Mouse (Mus musculus): ENCODE results near the gene Phactr1.

Gene Phactr1

DNA sequence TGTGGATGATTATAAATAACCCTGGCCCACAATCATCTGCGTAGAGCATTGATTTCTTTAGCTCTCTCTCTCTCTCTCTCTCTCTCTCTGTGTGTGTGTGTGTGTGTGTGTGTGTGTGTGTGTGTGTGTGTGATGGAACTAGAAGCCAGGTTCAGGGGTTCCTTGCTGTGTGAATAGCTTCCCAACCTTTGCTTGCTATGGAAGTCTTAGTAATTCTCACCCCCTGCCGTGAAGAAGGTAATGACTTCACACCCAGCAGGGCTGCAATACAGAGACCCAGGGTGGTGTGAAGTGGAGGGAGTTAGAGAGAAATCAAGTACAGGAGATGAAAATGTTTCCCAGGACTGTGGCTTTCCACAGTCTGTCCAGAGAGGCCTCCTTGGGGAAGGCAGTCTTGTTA lies 293.5 kb downstream of the Phactr1 start:
- no peak for DNase-seq (ENCODE audit: low read depth, low spot score)

DNA sequence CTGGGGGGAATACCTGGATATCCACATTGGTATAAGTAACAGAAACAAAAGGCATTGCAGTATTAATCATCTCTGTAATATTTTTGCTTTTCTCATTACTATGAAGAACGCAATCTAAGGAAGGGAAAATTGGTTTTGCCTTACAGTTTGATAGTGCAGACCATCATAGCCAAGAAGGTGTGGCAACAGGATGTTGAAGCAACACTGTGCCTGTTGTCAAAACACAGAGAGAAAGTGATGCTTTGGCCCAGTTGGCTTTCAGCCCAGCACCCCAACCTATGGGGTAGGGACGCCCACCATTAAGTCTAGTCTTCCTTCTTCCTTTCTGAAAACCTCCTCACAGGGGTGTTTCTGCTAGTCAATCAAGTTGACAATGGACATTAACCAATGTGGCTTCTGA lies 294.1 kb downstream of the Phactr1 start:
- DNase-seq (ENCODE audit: low read depth, low spot score), result no peak

DNA sequence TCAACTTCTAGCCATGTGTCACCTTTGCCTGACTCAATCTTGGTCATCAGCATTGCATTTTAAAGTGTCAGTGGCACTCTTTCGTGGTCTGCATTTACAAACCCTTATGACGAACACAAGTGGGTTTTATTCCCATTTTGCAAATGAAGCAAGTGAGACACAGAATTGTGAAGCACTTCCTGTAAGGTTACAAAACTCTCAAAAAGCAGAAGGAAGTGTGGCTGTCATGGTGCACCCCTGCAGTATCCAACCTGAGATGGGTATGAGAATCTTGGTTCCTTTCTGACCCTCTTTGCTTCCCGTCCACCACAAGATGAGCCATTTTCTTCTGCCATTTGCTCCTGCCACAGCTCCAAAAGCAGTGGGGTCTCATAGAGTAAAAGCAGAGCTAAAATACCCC lies 295.7 kb downstream of the Phactr1 start:
- no peak for DNase-seq (ENCODE audit: low read depth, low spot score)

DNA sequence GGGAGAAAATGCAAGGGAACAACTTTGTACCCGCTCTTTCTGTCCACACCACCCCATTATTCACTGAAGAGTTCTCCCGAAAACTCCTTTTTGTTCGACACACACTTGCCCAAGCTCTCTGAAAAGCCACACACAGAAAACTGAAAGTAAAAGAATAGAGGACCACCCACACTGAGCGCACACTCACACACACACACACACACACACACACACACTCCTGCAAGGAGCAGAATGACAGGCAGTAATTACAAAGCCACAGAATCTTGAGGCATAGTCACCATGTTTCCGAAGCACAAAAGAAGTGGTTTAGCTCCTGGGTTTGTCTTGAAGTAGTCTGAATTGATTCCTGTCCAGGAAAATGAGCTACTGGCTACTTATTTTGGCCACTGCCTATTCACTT lies 296.5 kb downstream of the Phactr1 start:
- no peak for DNase-seq (ENCODE audit: low read depth, low spot score)

GRCm38 (mm10) chr13:42980581-42980980 lies 300.2 kb downstream of the Phactr1 start:
- no peak for DNase-seq (ENCODE audit: low read depth, low spot score)

DNA sequence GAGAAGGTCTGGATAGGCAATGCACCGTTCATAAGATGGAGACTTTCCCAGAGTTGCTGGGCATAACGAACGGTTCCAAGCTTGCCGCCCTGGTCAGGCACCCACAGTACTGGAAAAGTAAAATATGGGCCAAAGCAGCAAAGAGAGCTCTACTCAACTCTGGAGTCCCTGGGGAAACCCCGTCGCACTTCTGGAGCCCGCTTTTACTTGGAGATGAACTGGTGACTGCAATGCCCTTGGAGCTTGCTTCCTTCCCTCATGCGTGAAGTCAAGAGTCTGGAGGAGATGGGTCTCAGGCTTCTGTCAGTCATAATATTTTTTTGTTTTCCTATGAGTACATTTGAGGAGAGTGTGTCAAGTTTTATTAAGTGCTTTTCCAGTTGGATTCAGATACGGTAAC lies 302.2 kb downstream of the Phactr1 start:
- DNase-seq (ENCODE audit: low read depth, low spot score), result no peak

GRCm38 (mm10) chr13:42985806-42986205 lies 305.4 kb downstream of the Phactr1 start:
- no peak for DNase-seq (ENCODE audit: low read depth, low spot score)

GRCm38 (mm10) chr13:42987931-42988579 lies 307.6 kb downstream of the Phactr1 start:
- no peak for DNase-seq (ENCODE audit: low read depth, low spot score)

DNA sequence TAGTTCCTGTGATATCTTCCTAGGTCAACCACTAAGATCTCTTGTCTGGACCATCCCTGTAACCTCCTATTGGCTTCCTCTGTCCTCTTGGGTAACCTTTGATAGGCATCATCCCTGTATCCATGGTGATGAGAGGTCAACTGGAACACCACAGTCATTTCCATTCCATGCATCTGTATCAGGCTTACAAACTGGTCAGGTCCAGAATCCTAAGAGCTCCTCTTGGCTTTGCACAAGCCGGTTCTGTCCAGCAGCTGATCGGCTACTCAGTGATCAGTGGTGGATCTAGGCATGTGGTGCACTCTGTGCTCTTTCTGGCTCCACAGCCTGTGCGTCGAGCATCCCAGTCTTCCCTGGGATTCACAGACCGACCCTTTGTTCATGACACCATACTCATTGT lies 309.1 kb downstream of the Phactr1 start:
- peak; percentile 16 for DNase-seq (ENCODE audit: low read depth, low spot score)

GRCm38 (mm10) chr13:42990051-42990450 lies 309.6 kb downstream of the Phactr1 start:
- DNase-seq (ENCODE audit: low read depth, low spot score), result no peak

DNA sequence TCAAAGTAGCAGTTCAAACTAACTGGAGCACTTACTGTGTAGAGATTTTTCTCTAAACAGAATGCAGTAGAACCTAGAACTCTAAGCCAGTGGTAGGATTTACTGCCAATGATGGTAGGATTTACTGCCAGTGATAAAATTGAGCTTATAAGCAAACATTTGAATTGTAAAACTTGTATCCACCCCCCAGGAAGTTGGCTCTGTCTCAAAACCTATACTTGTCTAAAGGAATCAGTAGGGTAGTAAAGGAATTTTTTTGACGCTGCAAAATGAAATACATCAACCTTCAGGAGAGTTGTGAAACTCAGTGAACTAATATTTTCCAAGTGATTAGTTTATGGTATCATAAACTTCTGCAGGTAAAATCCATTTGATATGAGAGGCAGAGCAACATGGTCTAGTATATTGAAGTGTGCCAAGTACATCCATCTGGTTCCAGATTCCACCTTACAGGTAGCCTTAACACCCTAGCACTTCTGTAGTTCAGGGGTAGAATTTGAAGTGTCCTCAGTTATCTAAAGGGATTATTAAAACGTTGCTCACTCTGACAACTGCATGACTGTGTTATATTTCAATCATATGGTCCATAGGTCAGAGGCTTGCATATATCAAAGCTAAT lies 310.2 kb downstream of the Phactr1 start:
- DNase-seq (ENCODE audit: low read depth, low spot score), result no peak

GRCm38 (mm10) chr13:42991164-42991563 lies 310.7 kb downstream of the Phactr1 start:
- no peak for DNase-seq (ENCODE audit: low read depth, low spot score)

GRCm38 (mm10) chr13:42992306-42992705 lies 311.9 kb downstream of the Phactr1 start:
- DNase-seq (ENCODE audit: low read depth, low spot score), result no peak

GRCm38 (mm10) chr13:42994276-42994675 lies 313.9 kb downstream of the Phactr1 start:
- no peak for DNase-seq (ENCODE audit: low read depth, low spot score)

DNA sequence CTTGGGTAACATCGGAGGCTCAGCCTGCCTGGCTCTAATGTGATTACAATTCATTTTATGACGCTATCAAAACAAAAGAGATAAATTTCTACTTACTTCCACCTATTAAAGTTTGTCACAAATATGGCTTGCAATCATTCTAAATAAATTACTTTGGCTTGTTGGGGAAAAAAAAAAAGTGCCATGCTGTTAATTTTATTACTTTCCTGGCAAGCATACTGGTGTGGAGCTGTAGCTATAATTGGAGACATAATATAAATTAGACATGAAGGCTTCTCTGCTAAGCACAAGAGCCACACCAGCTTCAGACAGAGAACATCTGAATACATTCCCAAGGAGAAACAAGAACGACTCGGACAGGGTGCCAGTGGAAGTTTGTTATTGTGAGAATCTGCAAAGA lies 315.8 kb downstream of the Phactr1 start:
- DNase-seq (ENCODE audit: low read depth, low spot score), result no peak

- DNase-seq (ENCODE audit: low read depth, low spot score), result no peak
Measured at GRCm38 (mm10) chr13:42999287-42999686, 318.9 kb downstream of the Phactr1 start.

- DNase-seq (ENCODE audit: low read depth, low spot score), result no peak
Measured at GRCm38 (mm10) chr13:43005131-43005579, 324.7 kb downstream of the Phactr1 start.

DNA sequence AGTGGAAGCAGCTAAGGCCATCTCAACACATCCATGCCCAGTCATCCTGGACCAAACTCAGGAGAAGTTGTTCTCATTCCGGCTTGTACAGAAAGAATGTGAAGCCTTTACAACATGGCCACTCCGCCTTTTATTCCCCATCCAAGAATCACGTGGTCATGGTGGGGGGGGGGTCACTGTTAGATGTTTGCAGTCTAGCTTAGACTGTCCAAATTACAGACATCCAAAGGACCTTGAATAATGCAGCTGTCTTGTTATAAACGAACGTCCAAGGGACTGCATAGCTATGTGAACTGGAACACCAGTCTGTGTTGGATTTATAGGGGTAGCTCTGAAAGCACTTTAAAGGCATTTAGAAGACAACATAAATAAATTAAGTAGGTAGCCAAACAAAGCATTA lies 328.0 kb downstream of the Phactr1 start:
- no peak for DNase-seq (ENCODE audit: low read depth, low spot score)

DNA sequence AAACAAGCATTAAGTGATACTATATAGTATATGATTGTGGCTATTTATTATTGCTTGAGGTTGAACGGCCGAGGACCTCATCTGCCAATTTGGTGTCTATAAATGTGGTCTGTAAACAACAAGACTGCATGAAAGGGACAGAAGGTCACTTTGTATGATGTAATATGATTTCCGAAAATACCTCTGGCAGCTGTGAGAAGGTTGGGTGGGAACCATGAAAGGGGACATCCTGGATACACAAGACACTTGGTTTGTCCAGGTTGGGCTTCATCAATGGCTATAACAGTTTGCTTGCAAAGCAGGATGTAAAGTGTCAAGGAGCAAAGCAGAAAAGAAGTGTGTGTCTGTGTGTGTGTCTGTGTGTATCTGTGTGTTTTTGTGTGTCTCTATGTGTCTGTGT lies 329.2 kb downstream of the Phactr1 start:
- DNase-seq (ENCODE audit: low read depth, low spot score), result no peak

- DNase-seq (ENCODE audit: low read depth, low spot score), result no peak
Measured at GRCm38 (mm10) chr13:43011516-43011915, 331.1 kb downstream of the Phactr1 start.

DNA sequence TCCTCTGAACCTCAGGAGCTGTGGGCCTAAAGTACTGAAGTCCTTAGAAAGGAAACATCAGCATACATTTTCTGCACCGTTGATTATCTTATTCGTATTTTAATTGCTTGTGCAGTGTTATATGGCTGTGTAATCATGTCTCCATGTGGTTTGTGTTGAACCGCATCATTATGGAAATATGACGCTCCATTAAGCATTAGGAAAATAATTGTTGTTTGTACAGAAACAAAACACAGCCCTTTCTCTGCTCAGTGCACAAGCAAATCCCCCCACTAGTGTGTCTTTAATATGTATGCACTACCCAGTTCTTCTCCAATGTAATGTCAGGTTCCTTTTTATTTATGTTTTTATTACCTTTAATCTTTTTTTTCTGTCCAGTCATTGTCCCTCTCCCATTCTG lies 333.6 kb downstream of the Phactr1 start:
- no peak for DNase-seq (ENCODE audit: low read depth, low spot score)

- DNase-seq (ENCODE audit: low read depth, low spot score), result no peak
Measured at GRCm38 (mm10) chr13:43015768-43016167, 335.3 kb downstream of the Phactr1 start.

GRCm38 (mm10) chr13:43018863-43019262 lies 338.4 kb downstream of the Phactr1 start:
- no peak for DNase-seq (ENCODE audit: low read depth, low spot score)

GRCm38 (mm10) chr13:43021031-43021430 lies 340.6 kb downstream of the Phactr1 start:
- DNase-seq (ENCODE audit: low read depth, low spot score), result no peak

Measured in ES-CJ7 (cell line).